Mouse (Mus musculus): ENCODE measurements around the gene Stim2.

GRCm38 (mm10) chr5:53998743-53999460 lies 603 bp downstream of the Stim2 start:
- no peak for TF ChIP-seq CTCF (IDR thresholded peaks at IDR 0.05 in 2 of 3, conservative IDR thresholded peaks at IDR 0.05 in 1 of 3; ENCODE audit: control insufficient read depth in 1 of 3, insufficient read depth in 1 of 3, low read depth in 2 of 3, low read length in 3 of 3, poor library complexity in 1 of 3, severe bottlenecking in 1 of 3)
- no peak for TF ChIP-seq ETS1 (IDR thresholded peaks at IDR 0.05; ENCODE audit: low read depth, low read length)
- TF ChIP-seq USF1 (IDR thresholded peaks at IDR 0.05; ENCODE audit: low read depth, low read length) = no peak

Measured in MEL (cell line).